Mouse (Mus musculus): ENCODE results near the gene Mindy3.

- TF ChIP-seq POLR2A (IDR thresholded peaks at IDR 0.05; ENCODE audit: insufficient read depth, low read length) (no peak), CTCF (IDR thresholded peaks at IDR 0.05; ENCODE audit: low read depth, low read length) (no peak)
Observed at GRCm38 (mm10) chr2:12329068-12329407, 90.2 kb downstream of the Mindy3 start.
